Mouse (Mus musculus) gastrocnemius, postnatal 10 days (tissue): ENCODE measurements at regions not wholly inside any gene's neighbourhood (a gene's known extent, or its start where the extent isn't known, plus 50 kb on each side); places are given as distances from the start of the nearest gene placed in this dataset.

Source experiments
- DNase-seq: peaks from one replicate; pipeline ENCODE4 v3.0.0; 2021; ENCODE audit warnings: mixed read lengths

- DNase-seq, result no peak
These were observed 2004.1 kb upstream of the Gm8797 start for GRCm38 (mm10) chr3:3746542-3746941.

- no peak for DNase-seq
These were observed 1998.9 kb upstream of the Gm8797 start for GRCm38 (mm10) chr3:3751596-3752251.

DNA sequence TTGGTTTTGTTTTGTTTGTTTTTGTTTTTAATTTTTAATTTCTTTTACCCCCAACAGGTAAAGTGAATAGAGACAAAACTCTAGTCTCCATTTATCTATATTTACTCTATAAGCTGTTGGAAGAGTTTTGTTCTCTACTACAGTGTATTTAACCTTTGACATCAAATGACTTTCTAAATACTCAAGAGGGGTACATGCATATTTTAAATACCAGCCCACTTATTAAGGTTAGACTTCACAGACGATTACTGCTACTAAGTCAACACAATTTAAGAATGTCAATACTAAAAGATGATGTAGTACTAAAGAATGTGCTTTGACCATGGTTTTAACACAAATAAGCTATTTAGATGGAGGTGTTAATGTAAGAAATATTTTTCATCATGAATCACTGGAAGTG is 1989.3 kb upstream of the Gm8797 start:
- DNase-seq, result no peak

DNA sequence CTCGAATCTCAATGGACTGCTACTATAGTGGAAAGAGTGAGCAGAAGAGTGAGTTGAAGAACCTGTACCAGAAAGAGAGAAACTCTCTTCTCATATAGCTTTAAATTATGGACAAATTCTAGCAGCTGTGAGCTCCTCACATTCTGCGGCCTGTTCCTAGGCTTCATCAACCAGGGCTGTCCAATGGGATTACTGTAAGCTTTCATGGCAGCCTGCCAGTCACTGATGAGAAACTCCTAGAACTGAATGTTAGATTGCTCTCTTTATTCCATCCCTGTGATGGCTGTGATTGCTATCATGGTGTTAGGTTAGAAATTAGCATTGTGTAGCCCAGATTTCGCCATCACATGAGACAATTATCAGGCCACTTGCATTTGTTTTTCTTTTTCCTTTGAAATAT is 1966.4 kb upstream of the Gm8797 start:
- DNase-seq, result peak; percentile 6

GRCm38 (mm10) chr3:3786039-3786438 is 1964.6 kb upstream of the Gm8797 start:
- no peak for DNase-seq

DNA sequence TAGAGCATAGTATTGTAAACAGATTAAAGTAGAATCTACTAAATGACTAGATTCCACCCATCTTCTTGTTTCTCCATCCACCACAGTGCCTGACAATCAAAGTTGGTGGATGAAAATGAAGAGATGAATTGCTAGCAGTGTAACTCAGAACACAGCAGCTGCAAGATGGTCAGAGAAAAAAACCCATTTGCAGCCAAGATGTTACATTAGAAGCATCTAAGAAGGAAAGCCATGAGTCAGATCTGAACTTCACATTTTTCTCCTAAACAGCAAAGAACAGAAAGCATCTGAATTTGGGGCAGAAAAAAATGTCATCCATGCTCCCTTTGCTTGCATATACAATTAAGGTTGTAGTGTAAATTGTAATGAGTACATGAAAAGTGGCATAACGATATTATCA is 1942.8 kb upstream of the Gm8797 start:
- no peak for DNase-seq

- no peak for DNase-seq
These were observed 1921.6 kb upstream of the Gm8797 start for GRCm38 (mm10) chr3:3829020-3829419.

GRCm38 (mm10) chr3:3831411-3832286 is 1919.0 kb upstream of the Gm8797 start:
- DNase-seq, result no peak
